Mouse (Mus musculus): ENCODE data around the gene Dscam.

Gene Dscam

DNA sequence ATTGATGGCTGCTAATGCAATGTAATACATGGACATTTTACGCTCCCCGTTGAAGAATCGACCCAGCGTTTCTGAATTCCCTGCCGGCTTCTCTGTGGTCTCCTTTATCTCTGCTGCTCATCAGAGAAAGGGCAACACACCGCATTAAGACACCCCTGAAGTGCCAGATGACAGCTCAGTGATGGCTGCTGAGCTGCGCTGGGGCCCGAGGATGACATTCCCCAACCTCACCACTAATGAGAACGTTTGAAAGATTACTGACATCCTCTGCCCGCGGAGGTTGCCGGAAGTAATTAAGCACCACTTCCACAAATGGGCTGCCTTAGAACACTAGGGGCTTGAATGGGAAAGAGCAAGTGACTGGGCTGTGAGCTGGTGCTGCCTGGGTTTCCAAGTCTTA is 409.3 kb downstream of the Dscam start:
- no peak for DNase-seq (ENCODE audit: low spot score in 2 of 2)

DNA sequence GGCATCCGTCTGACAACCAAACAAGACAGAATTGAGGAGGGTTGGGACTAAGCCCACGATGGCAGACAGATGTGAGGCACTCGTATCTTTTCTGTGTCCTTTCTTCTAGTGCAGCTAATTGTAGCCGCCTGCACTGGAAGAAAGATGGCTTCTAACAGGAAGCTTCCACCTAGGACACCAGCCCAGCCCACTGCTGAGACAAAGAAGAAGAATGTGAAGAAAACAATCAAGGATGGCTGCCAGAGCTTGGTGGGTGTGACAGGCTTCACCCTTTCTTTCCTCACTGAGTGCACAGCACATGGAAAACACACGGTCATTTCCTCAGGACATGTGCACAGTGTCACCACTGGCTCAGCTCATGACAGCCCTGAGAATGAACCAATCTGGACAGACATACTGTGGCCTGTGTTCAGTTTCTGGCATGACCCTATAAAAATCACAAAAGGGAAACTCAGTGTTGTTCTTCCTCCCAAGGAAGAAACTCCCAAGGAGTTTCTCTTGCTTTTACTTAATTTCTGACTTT is 411.4 kb downstream of the Dscam start:
- DNase-seq (ENCODE audit: low spot score in 2 of 2), result no peak

DNA sequence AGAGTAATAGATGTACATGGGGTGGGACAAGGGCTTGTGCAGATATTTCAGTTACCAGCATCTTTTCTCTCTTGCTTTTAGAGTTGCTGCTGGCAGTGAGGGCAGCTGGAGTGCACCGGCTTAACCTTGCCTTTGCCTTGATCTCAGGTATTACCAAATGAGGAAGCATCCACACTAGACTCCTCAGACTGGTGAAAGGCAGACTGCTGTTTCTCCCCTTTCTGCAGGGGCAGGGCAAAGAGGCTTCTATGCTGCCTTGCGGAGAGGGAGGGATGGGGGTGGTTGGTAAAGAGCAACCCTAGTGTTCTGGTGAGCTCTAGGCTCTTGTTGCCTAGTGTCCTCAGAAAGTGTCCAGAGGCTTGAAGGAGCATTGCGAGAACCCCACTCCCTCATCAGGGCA is 412.2 kb downstream of the Dscam start:
- no peak for DNase-seq (ENCODE audit: low spot score in 2 of 2)

DNA sequence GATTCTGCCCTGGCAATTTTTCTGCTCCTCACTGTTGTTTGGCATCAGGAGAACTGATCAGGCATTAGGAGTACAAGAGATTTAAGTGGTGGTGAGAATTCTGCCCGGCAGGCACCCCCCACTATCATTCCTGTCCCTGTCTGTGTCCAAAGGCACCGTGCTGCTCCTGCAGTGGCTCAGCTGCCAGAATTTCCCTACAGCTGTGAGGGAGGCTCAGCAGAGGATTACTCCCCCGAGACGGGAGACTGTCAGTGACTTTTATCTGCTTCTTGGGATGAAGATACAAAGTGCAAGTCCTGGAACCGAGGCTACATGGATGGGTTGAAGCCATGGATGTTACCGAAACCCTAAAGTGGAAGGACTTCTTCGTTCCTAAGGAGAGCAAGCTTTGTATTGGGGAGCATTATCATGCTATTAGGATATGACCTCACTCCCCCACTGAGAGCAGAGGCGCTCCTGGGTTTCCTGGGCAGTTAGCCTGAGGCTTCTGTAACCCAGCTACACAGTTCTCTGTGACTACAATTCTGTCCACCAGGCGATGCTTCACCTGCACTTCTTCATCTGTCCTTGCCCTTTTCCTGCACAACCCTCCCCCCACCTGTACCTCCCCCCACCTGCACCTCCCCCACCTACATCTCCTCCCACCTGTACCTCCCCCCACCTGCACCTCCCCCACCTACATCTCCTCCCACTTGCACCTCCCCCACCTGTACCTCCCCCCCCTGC is 412.8 kb downstream of the Dscam start:
- no peak for DNase-seq (ENCODE audit: low spot score in 2 of 2)

DNA sequence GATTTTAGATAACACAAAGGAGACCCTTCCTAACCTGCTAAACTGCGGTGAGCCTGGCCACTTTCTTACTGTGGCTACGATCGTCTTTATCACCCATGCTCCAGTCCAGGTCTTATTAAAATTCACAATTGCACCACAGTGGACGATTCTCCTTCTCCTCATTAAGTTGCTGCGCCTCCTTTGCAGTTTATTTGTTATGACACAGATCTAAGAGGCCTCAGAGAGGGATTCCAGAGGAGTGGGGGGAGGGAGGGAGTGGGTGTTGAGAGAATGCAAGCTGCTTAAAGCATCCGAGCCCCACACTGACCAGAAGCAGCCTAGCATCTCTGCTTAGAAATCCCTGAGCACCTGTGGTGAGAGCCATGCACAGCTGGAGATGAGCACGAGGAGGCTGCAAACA is 413.6 kb downstream of the Dscam start:
- no peak for DNase-seq (ENCODE audit: low spot score in 2 of 2)

GRCm38 (mm10) chr16:96754971-96755504 is 415.5 kb downstream of the Dscam start:
- DNase-seq (ENCODE audit: low spot score in 2 of 2), result no peak

DNA sequence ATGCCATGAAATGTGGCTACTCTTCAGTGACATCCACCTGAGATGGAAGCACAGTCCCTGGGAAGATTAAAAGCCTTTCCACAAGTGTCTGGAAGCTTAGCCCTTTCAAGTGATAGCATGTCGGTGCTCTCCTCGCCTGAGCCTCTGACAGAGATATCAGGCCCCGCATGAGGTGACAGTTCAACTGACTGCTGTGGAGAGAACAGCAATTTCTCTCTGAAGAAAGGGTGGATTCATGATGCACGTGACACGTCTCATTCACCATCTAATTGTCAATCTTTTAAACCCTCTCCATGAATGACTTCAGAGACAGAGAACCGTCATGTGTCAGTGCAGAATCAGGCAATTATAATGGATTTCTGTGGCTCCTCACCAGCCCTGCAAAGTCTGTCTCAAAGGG is 416.2 kb downstream of the Dscam start:
- DNase-seq (ENCODE audit: low spot score in 2 of 2), result no peak

DNA sequence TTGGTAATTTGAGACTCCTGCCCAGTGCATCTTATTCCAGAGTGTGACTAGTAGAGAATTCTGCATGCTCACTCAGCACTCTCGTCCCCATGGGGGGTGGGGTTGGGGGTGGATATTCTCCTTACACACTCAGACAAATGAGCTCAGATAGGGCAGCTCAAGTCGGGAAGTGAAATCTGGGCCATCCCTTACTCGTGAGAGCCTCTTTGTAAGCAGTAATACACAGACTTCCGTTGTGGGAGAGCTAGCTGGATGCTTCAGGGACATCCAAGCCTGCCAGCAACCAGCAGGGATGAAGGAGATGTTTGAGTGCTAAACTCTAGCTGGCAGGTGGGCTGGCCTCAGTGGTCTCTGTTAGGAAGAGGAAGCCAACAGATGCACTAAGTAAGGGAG is 416.8 kb downstream of the Dscam start:
- DNase-seq (ENCODE audit: low spot score in 2 of 2), result peak in 1 of 2 experiments; percentile 29

GRCm38 (mm10) chr16:96753164-96753780 is 417.3 kb downstream of the Dscam start:
- no peak for DNase-seq (ENCODE audit: low spot score in 2 of 2)

GRCm38 (mm10) chr16:96742475-96743255 is 427.9 kb downstream of the Dscam start:
- no peak for DNase-seq (ENCODE audit: low spot score in 2 of 2)

DNA sequence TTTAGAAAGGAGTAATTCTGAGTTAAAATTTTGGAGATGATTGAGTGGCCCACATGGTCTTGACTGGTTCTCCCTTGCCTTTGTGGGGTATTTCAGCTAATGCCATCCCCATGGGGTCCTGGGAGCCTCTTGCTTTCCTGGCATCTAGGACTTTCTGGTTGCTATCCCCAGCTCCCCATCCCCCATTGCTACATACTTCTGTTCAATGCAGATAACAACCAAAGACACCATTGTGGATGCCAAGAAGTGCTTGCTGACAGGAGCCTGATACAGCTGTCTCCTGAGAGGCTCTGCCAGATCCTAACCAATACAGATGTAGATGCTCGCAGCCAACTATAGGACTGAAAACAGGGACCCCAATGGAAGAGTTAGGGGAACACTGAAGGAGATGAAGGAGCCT is 429.2 kb downstream of the Dscam start:
- no peak for DNase-seq (ENCODE audit: low spot score in 2 of 2)

DNA sequence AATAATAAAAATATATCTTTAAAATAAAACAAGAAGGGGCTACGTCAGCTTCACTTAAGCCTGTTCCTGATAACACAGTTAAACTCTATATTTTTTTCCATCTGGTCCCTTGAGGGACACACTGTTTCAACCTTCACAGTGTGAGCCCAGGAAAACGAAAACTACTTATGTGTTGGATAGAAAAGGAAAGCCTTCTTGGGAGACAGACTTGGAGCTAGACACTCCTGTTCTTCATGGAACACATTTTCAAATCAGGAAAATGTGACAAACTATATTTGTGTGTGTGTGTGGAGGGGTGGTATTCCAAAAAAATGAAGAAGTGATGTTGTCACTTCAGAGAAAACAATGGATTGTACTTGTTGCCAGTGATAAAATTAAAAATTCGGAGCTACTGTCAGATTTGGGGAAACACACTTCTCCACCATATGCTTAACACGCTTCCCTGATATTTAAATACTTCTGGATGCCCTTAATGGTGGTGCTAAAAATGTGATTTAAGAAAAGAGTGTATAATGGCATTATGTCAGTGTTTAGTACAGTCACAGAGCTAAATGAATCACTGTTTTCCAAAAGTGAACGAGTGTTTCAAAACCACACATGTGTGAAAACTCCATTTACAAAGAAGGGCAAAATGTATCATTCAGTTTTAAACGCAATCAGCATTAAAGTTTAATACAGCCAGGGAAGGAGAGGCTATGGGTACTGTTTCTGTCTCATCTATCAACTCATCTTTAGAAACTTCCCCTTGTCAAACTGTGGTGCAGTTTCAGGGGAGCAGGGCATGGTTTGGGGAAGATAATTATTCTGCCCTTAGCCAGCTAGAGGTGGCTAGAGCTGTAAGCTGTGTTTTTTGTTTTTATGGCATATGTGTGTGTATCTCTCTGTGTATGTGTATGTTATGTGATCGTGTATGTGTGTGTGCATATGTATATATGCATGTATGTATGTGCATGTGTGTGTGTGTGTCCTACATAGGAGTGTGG is 430.2 kb downstream of the Dscam start:
- DNase-seq (ENCODE audit: low spot score in 2 of 2), result no peak

- no peak for DNase-seq (ENCODE audit: low spot score in 2 of 2)
Observed at GRCm38 (mm10) chr16:96736501-96736900, 434.1 kb downstream of the Dscam start.

DNA sequence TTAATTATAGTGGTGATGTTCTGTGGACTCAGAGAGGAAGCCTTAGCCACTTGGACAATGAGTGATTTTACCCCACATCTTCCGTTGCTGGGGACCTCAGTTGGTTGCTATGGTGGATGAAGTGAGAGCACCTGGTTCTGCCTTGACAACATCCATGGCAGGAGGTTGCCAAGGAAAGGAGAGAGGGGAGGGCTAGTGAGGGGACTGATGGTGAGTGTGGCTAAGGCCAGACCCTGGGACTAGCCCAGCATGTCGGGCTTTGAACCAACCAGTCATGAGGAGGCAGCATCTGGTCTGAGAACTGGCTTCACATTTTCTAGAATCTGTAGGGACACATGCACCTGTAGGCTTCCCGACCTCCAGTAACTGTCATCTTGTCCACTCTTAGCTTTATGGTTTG is 439.7 kb downstream of the Dscam start:
- DNase-seq (ENCODE audit: low spot score in 2 of 2), result no peak

- DNase-seq (ENCODE audit: low spot score in 2 of 2), result no peak
Observed at GRCm38 (mm10) chr16:96727836-96728774, 442.4 kb downstream of the Dscam start.

DNA sequence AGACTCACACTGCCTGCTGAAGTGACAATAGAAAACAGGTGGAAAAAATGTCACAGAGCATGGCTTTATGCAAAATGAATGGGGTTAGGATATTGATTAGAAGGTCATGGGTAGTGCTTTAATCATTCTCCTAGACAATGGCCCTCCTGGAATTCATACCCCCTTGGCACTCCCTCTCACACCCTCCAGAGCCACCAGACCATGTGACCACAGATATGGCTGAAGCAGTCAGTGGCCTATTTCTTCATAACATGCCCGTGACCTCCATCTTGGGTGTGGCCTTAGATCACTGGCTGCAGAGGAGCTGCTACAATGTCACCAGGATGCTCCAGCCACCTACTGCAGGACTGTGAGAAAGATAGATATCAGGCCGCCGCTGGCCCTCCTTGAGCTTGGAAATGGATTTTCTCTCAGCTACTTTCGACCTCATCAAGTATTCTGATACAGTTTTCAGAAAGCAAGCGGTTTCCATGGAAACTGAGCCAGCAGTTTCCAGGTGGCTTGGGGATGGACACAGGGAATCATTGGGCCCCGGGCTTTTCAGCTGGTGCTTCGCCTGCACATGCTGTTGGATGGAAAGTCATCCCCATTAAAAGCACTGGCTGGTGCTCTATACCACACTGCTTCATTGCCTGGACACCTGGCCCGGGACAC is 445.4 kb downstream of the Dscam start:
- no peak for DNase-seq (ENCODE audit: low spot score in 2 of 2)

DNA sequence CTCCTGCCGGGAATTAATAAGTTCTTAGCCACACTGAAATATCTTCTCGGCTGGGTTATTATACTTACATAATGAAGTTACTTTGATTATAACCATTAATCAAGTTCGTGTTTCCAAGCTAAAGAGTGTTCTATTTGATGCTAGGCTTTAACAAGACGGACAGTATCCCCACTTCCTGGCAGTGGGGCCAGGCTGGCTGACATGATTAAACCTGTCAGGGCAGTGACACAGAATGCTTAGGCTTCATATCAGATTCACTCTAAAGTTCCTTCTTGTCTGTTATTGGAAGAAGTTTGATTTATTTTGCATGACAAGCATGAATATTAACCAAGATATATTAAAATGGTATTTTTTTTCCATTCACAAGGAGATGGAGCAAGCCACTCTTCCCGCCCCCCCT is 446.0 kb downstream of the Dscam start:
- DNase-seq (ENCODE audit: low spot score in 2 of 2), result no peak

DNA sequence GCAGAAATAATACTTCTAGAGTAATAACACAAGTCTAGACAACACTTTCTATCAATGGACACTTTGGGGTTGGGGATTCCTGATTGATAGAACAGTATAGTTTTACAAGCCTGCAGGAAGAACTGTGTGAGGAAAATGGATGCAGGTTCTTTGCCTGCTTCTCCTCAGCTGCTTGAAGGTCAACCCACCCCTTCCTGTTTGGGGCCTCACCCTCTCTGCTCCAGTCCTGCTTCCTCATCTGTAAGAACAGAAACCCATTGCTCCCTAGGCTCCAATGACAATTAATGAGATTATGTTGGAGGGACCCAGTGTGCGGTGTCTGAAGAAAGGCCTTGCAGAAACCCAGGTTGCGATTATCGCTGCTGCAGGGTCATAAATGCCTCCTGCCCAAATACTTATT is 446.4 kb downstream of the Dscam start:
- no peak for DNase-seq (ENCODE audit: low spot score in 2 of 2)

GRCm38 (mm10) chr16:96723066-96723669 is 447.4 kb downstream of the Dscam start:
- no peak for DNase-seq (ENCODE audit: low spot score in 2 of 2)

All from cerebellum, postnatal 4 days (tissue).